ENCODE assay signal across 8 mouse cellular contexts in genomic region chr2:135658486-135659390, GRCm38 (mm10). TPM values are rescaled to one million over a fixed set of nuclear protein-coding genes. Genes with fewer than 3 reads are reported as not detected.
A peak's percentile ranks its signal among the peaks of the same experiment; 100 is the strongest.
DNase-seq lines count a peak whose midpoint lies in the region; ATAC-seq and TF ChIP-seq lines count a peak whose summit lies in the region.

TSS of gene Plcb4 (plus strand) at chr2:135659011.

- TF ChIP-seq CTCF in kidney, postnatal 0 days (IDR thresholded peaks at IDR 0.05; ENCODE audit: low read depth): no peak
- no peak for TF ChIP-seq CTCF in liver, adult 2 months (IDR thresholded peaks at IDR 0.05; ENCODE audit: low read depth, low read length)

- H3K27me3 ChIP-seq in forebrain, embryonic 11.5 days (ENCODE audit: control insufficient read depth, insufficient read depth, low read length): no peaks in the 10 kb centered on the region
- no peaks in the 10 kb centered on the region for H3K27me3 ChIP-seq in heart, embryonic 14.5 days (ENCODE audit: control insufficient read depth, insufficient read depth, low read length)
- H3K27me3 ChIP-seq in kidney, postnatal 0 days (ENCODE audit: insufficient read depth, low read length): no peaks in the 10 kb centered on the region
- H3K27me3 ChIP-seq in liver, adult 2 months (ENCODE audit: control insufficient read depth, insufficient read depth, low read length): peaks cover 7% of the 10 kb centered on the region

- peak within 1 kb of the TSS; percentile 97 for H3K27ac ChIP-seq in brown adipose tissue, adult 24 weeks (replicated peaks; ENCODE audit: low read depth, low read length)
- H3K27ac ChIP-seq in forebrain, embryonic 11.5 days (ENCODE audit: low read depth, low read length): peak within 1 kb of the TSS; percentile 96
- peak within 1 kb of the TSS; percentile 92 to 97 for H3K27ac ChIP-seq in heart, embryonic 14.5 days (replicated peaks in 1 of 2; ENCODE audit: control insufficient read depth in 1 of 2, insufficient read depth in 1 of 2, low read depth in 2 of 2, low read length in 2 of 2)
- H3K27ac ChIP-seq in kidney, postnatal 0 days: peak within 1 kb of the TSS; percentile 98
- peak within 1 kb of the TSS; percentile 47; the same call in 1 of the 2 replicates for H3K27ac ChIP-seq in liver, adult 2 months (replicated peaks; ENCODE audit: insufficient read depth, low read depth, low read length)

- ATAC-seq in forebrain, embryonic 11.5 days (replicated peaks; ENCODE audit: low FRiP score): peak; percentile 96
- peak; percentile 80 for ATAC-seq in heart, embryonic 14.5 days (ENCODE audit: insufficient number of reproducible peaks, insufficient read depth, low FRiP score, low read depth)
- peak; percentile 95 for ATAC-seq in kidney, postnatal 0 days (replicated peaks; ENCODE audit: low FRiP score, low read depth)

- TF ChIP-seq POLR2A in liver, adult 2 months (IDR thresholded peaks at IDR 0.05; ENCODE audit: extremely low read depth, insufficient read depth, low read length): no peak

- under 1% methylated on average over 67 of the region's 71 CpGs for WGBS in forebrain, embryonic 11.5 days
- under 1% methylated on average over 71 of the region's 71 CpGs for WGBS in heart, embryonic 14.5 days
- WGBS in kidney, postnatal 0 days: under 1% methylated on average over 70 of the region's 71 CpGs
- 1% methylated on average over 71 of the region's 71 CpGs for WGBS in liver, adult 2 months

- peak within 1 kb of the TSS; percentile 96 for H3K9ac ChIP-seq in forebrain, embryonic 11.5 days (ENCODE audit: low read length)
- peak within 1 kb of the TSS; percentile 96 for H3K9ac ChIP-seq in heart, embryonic 14.5 days (ENCODE audit: low read length)
- H3K9ac ChIP-seq in kidney, postnatal 0 days (ENCODE audit: low read depth, low read length): peak within 1 kb of the TSS; percentile 89
- H3K9ac ChIP-seq in liver, adult 2 months (ENCODE audit: low read depth, low read length): peak within 1 kb of the TSS; percentile 88

- peaks cover 7% of the 10 kb centered on the region; the same call in 1 of the 2 replicates for H3K4me1 ChIP-seq in brown adipose tissue, adult 24 weeks (ENCODE audit: control insufficient read depth, insufficient read depth, insufficient read length, low read length)
- no peaks in the 10 kb centered on the region; the same call in 1 of the 2 replicates for H3K4me1 ChIP-seq in forebrain, embryonic 11.5 days (replicated peaks; ENCODE audit: control insufficient read depth, insufficient read depth, low read length)
- peaks cover 0 to 3% of the 10 kb centered on the region in 2 experiments; a peak in 1 of 4 replicates for H3K4me1 ChIP-seq in heart, embryonic 14.5 days (ENCODE audit: control insufficient read depth in 2 of 2, insufficient read depth in 2 of 2, low read length in 2 of 2)
- H3K4me1 ChIP-seq in kidney, postnatal 0 days (replicated peaks; ENCODE audit: insufficient read depth, low read length): no peaks in the 10 kb centered on the region
- H3K4me1 ChIP-seq in liver, adult 2 months (ENCODE audit: control insufficient read depth, insufficient read depth, low read length): no peaks in the 10 kb centered on the region

- peaks cover under 1% of the 10 kb centered on the region; the same call in 1 of the 2 replicates for H3K36me3 ChIP-seq in forebrain, embryonic 11.5 days (ENCODE audit: control insufficient read depth, insufficient read depth, low read length)
- H3K36me3 ChIP-seq in heart, embryonic 14.5 days (ENCODE audit: control insufficient read depth, insufficient read depth, low read length): no peaks in the 10 kb centered on the region
- no peaks in the 10 kb centered on the region for H3K36me3 ChIP-seq in kidney, postnatal 0 days (ENCODE audit: insufficient read depth, low read length)
- H3K36me3 ChIP-seq in liver, adult 2 months (ENCODE audit: control insufficient read depth, insufficient read depth, low read length): no peaks in the 10 kb centered on the region

- no peaks in the 10 kb centered on the region for H3K9me3 ChIP-seq in forebrain, embryonic 11.5 days (ENCODE audit: control insufficient read depth, low read length)
- no peaks in the 10 kb centered on the region for H3K9me3 ChIP-seq in heart, embryonic 14.5 days (ENCODE audit: control insufficient read depth, low read length)
- H3K9me3 ChIP-seq in kidney, postnatal 0 days (replicated peaks; ENCODE audit: low read length): no peaks in the 10 kb centered on the region

- DNase-seq in CD4-positive helper T cell, adult 2 months (ENCODE audit: low read depth, low spot score): peak; percentile 76
- DNase-seq in forebrain, embryonic 11.5 days (ENCODE audit: low spot score): peak; percentile 93
- peak; percentile 91 for DNase-seq in kidney, postnatal 0 days (ENCODE audit: low spot score)
- no peak for DNase-seq in liver, adult 2 months (ENCODE audit: extremely low read depth, low read depth, low spot score)
- peak; percentile 34 to 35 for DNase-seq in monocyte, adult 2 months (ENCODE audit: low read depth in 1 of 2, low spot score in 2 of 2)
- peak; percentile 57 to 77 for DNase-seq in spleen, postnatal 10 days (ENCODE audit: low spot score in 2 of 2)

- peak within 1 kb of the TSS; percentile 74 for H3K4me3 ChIP-seq in brown adipose tissue, adult 24 weeks (ENCODE audit: insufficient read depth, low read depth, low read length)
- peak within 1 kb of the TSS; percentile 77 for H3K4me3 ChIP-seq in forebrain, embryonic 11.5 days (ENCODE audit: low read depth, low read length)
- peak within 1 kb of the TSS; percentile 81 to 87 for H3K4me3 ChIP-seq in heart, embryonic 14.5 days (ENCODE audit: control insufficient read depth in 1 of 2, insufficient read depth in 1 of 2, low read depth in 1 of 2, low read length in 2 of 2)
- H3K4me3 ChIP-seq in kidney, postnatal 0 days (replicated peaks; ENCODE audit: low read depth, low read length): peak within 1 kb of the TSS; percentile 85
- H3K4me3 ChIP-seq in liver, adult 2 months (ENCODE audit: insufficient read depth, low read depth, low read length): peak within 1 kb of the TSS; percentile 91

- H3K4me2 ChIP-seq in forebrain, embryonic 11.5 days (ENCODE audit: low read depth, low read length, severe bottlenecking): peak within 1 kb of the TSS; percentile 66
- H3K4me2 ChIP-seq in heart, embryonic 14.5 days (ENCODE audit: low read length): peak within 1 kb of the TSS; percentile 73
- peak within 1 kb of the TSS; percentile 78 for H3K4me2 ChIP-seq in kidney, postnatal 0 days (ENCODE audit: low read length)

- H3K79me2 ChIP-seq in liver, adult 2 months (ENCODE audit: control insufficient read depth, insufficient read depth, low read length): no peaks in the 10 kb centered on the region

RNA-seq across cellular contexts. Expression of gene Plcb4, which starts in this region (rescaled TPM):
- polyA plus RNA-seq in brown adipose tissue, adult 24 weeks (2012; ENCODE audit: insufficient read depth, insufficient read length, missing spikeins): 37.9 and 41.3 TPM in 2 replicates
- polyA plus RNA-seq in forebrain, embryonic 11.5 days (2014; fragmentation: Nextera tagmentation; extraction: Ambion mirVana): 19.6 and 24.1 TPM in 2 replicates
- 38.8 and 44.9 TPM in 2 replicates for polyA plus RNA-seq in heart, embryonic 14.5 days (2014; fragmentation: Nextera tagmentation; extraction: Ambion mirVana)
- 8.6 and 11.9 TPM in 2 replicates for polyA plus RNA-seq in kidney, postnatal 0 days (2015; fragmentation: Nextera tagmentation; extraction: Ambion mirVana)
- 4.2 and 4.3 TPM in 2 replicates for total RNA-seq in liver, adult 2 months (2014; rRNA removed)
- polyA plus RNA-seq in liver, adult 2 months (2012; rRNA removed): 0.47 and 0.88 TPM in 2 replicates

Comparison
In these comparisons a context has a peak if more than half of its experiments do, and no peak if none do; other contexts are left out.
1. H3K27ac ChIP-seq: peak in every context shown above with its lines; median percentile 98 in kidney, postnatal 0 days; 97 in brown adipose tissue, adult 24 weeks; 96 in forebrain, embryonic 11.5 days; 94 in heart, embryonic 14.5 days; 47 in liver, adult 2 months.